Mouse (Mus musculus): ENCODE measurements at regions not wholly inside any gene's neighbourhood (a gene's known extent, or its start where the extent isn't known, plus 50 kb on each side); places are given as distances from the start of the nearest gene placed in this dataset.
A peak's percentile ranks its signal among the peaks of the same experiment; 100 is the strongest.

DNA sequence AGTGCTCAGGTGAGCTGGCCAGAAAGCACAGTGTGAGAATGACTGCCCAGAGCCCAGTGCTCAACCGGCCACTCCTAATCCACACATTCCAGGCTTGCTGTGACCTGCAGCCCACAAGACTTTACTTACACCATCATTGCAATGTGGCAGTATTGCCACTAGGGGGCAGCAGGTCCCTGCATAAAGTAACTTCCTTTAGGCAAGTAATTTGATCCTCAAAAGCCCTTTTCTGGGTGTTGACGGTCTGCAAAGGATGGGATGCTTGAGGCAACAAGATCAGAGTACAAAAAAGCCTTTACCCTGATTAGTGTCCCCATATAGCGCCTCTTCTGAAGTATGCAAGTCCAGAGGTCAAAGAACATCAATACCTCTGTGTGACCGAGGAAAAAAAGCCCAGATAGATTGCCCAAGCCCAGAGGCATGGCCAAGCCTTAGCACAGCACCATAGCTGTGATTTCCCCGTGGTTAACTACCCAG lies 189.7 kb upstream of the Pkdcc start:
- DNase-seq (ENCODE audit: extremely low read depth) = peak; percentile 80
- H3K9me3 ChIP-seq (replicated peaks; ENCODE audit: low read length) = peaks cover 4% of the 10 kb centered on the region
- peaks cover 9% of the 10 kb centered on the region for H3K27me3 ChIP-seq (replicated peaks)
- in situ Hi-C loops (cut with MboI; ENCODE audit: low pct_ligation_motif_present, low pct_unique_long_range_greater_than_20kb, low sequenced_read_pairs) = loop anchor here (25.0 kb wide), 2 partner anchors 587 to 712 kb away; no protein-coding TSS in a partner anchor
- H3K4me2 ChIP-seq (ENCODE audit: insufficient read depth, low read depth, poor library complexity, severe bottlenecking) = no peak overlapping the region
- no peaks in the 10 kb centered on the region for H3K79me2 ChIP-seq (replicated peaks; ENCODE audit: control insufficient read depth, extremely low read depth, insufficient read depth, poor library complexity, severe bottlenecking)
- TF ChIP-seq EP300 (IDR thresholded peaks at IDR 0.05; ENCODE audit: low read length) = no peak
- peak; percentile 80 for TF ChIP-seq SMC3 (IDR thresholded peaks at IDR 0.05; ENCODE audit: low read depth, low read length)
- TF ChIP-seq MEF2A (IDR thresholded peaks at IDR 0.05; ENCODE audit: borderline replicate concordance, low read depth, low read length) = no peak
- TF ChIP-seq ZMIZ1 (IDR thresholded peaks at IDR 0.05; ENCODE audit: low read depth, low read length) = no peak
- no peak for TF ChIP-seq RCOR1 (conservative IDR thresholded peaks at IDR 0.05; ENCODE audit: low read depth, low read length)
- TF ChIP-seq ELF1 (IDR thresholded peaks at IDR 0.05; ENCODE audit: low read depth, low read length) = 0 out of 2 replicates have a peak, but pooled peaks have one; percentile 16
- no peak for TF ChIP-seq HCFC1 (IDR thresholded peaks at IDR 0.05; ENCODE audit: low read depth, low read length)
- TF ChIP-seq TCF12 (IDR thresholded peaks at IDR 0.05; ENCODE audit: low read depth, low read length) = no peak
- TF ChIP-seq NELFE (IDR thresholded peaks at IDR 0.05; ENCODE audit: low read depth, low read length) = no peak
- TF ChIP-seq POLR2AphosphoS2 (IDR thresholded peaks at IDR 0.05; ENCODE audit: low read depth, low read length) = no peak
- no peak for TF ChIP-seq BHLHE40 (IDR thresholded peaks at IDR 0.05; ENCODE audit: low read depth, low read length)
- TF ChIP-seq RAD21 (IDR thresholded peaks at IDR 0.05; ENCODE audit: low read depth, low read length) = peak; percentile 91
- TF ChIP-seq CTCF (conservative IDR thresholded peaks at IDR 0.05 in 1 of 2, IDR thresholded peaks at IDR 0.05 in 1 of 2; ENCODE audit: low read depth in 2 of 2, low read length in 2 of 2) = peak; percentile 86 to 87
- no peak for TF ChIP-seq MYC (IDR thresholded peaks at IDR 0.05; ENCODE audit: low read depth, low read length)
- no peak for TF ChIP-seq MAX (IDR thresholded peaks at IDR 0.05; ENCODE audit: low read length)
- H3K36me3 ChIP-seq (replicated peaks in 1 of 2; ENCODE audit: control insufficient read depth in 1 of 2, insufficient read depth in 1 of 2, low read length in 1 of 2) = no peaks in the 10 kb centered on the region
- no peak overlapping the region for H3K27ac ChIP-seq (ENCODE audit: insufficient read depth, low read depth)
- no peak overlapping the region for H3K9ac ChIP-seq (ENCODE audit: insufficient read depth, low read depth)
- H3K4me1 ChIP-seq (ENCODE audit: control insufficient read depth in 1 of 2, insufficient read depth in 2 of 2) = peaks cover 0 to 6% of the 10 kb centered on the region in 2 experiments; a peak in 2 of 4 replicates
- H3K4me3 ChIP-seq (replicated peaks in 1 of 3; ENCODE audit: low read depth in 2 of 3, low read length in 2 of 3, poor library complexity in 1 of 3) = no peak overlapping the region
- dilution Hi-C loops (cut with MboI; ENCODE audit: extremely low pct_ligation_motif_present, extremely low pct_unique_long_range_greater_than_20kb, low sequenced_read_pairs) = no loop called here

DNA sequence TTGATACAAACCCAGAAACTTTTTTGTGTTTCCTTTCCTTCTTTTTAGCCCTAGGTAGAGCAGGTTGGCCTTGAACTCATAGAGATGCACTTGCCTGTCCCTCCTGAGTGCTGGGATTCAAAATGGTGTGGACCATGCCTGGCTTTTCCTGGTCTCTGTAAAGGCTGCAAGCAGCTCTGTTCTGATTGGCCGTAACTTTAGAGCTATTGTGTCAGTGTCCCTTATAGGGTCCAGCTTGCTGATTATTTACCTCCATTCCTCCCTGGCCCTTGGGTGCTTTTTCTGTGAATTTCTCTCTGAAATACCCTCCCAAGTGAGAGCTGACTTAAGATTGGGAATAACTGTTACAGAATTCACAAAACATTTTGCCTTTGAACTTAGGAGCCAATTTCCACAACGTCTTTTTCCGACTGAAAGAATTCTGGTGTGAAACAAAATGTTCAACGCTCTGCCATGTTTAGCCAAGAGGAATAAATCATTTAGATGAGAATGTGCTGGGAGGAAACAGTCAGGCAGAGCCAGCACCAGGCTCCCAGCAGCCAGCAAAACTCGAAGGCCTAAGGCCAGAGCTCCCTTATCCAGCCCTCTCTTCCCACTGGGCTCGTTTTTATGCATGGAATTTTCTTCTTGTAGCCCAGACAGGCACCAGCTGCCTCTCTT lies 180.0 kb upstream of the Pkdcc start:
- TF ChIP-seq ZMIZ1 (IDR thresholded peaks at IDR 0.05; ENCODE audit: low read depth, low read length) (no peak), ETS1 (conservative IDR thresholded peaks at IDR 0.05; ENCODE audit: low read depth, low read length) (no peak), NRF1 (IDR thresholded peaks at IDR 0.05; ENCODE audit: low read depth, low read length) (no peak), CTCF (conservative IDR thresholded peaks at IDR 0.05 in 1 of 2, IDR thresholded peaks at IDR 0.05 in 1 of 2; ENCODE audit: low read depth in 2 of 2, low read length in 2 of 2) (no peak), PAX5 (IDR thresholded peaks at IDR 0.05; ENCODE audit: low read length) (no peak), USF1 (IDR thresholded peaks at IDR 0.05; ENCODE audit: low read depth, low read length) (no peak), E2F4 (IDR thresholded peaks at IDR 0.05; ENCODE audit: insufficient replicate concordance, low read depth, low read length) (no peak), CHD1 (IDR thresholded peaks at IDR 0.05; ENCODE audit: low read depth, low read length) (no peak), SMC3 (IDR thresholded peaks at IDR 0.05; ENCODE audit: low read depth, low read length) (no peak), RCOR1 (conservative IDR thresholded peaks at IDR 0.05; ENCODE audit: low read depth, low read length) (no peak), MAZ (IDR thresholded peaks at IDR 0.05; ENCODE audit: low read depth, low read length) (no peak), HCFC1 (IDR thresholded peaks at IDR 0.05; ENCODE audit: low read depth, low read length) (no peak), ZC3H11A (IDR thresholded peaks at IDR 0.05; ENCODE audit: low read depth, low read length) (no peak), CHD2 (IDR thresholded peaks at IDR 0.05; ENCODE audit: low read length) (no peak), JUN (IDR thresholded peaks at IDR 0.05; ENCODE audit: insufficient read depth, low read depth, low read length) (no peak), SIN3A (IDR thresholded peaks at IDR 0.05; ENCODE audit: low read length) (no peak), TCF12 (IDR thresholded peaks at IDR 0.05; ENCODE audit: low read depth, low read length) (no peak)
- no peaks in the 10 kb centered on the region for H3K36me3 ChIP-seq (replicated peaks in 1 of 2; ENCODE audit: control insufficient read depth in 1 of 2, insufficient read depth in 1 of 2, low read length in 1 of 2)
- no peaks in the 10 kb centered on the region for H3K27me3 ChIP-seq (replicated peaks)
- no peak overlapping the region for H3K4me3 ChIP-seq (replicated peaks in 1 of 3; ENCODE audit: low read depth in 2 of 3, low read length in 2 of 3, poor library complexity in 1 of 3)
- dilution Hi-C loops (cut with MboI; ENCODE audit: extremely low pct_ligation_motif_present, extremely low pct_unique_long_range_greater_than_20kb, low sequenced_read_pairs) = no loop called here
- H3K9ac ChIP-seq (ENCODE audit: insufficient read depth, low read depth) = no peak overlapping the region
- no peak overlapping the region for H3K27ac ChIP-seq (ENCODE audit: insufficient read depth, low read depth)
- H3K4me1 ChIP-seq (ENCODE audit: control insufficient read depth in 1 of 2, insufficient read depth in 2 of 2) = no peaks in the 10 kb centered on the region
- H3K4me2 ChIP-seq (ENCODE audit: insufficient read depth, low read depth, poor library complexity, severe bottlenecking) = no peak overlapping the region
- H3K79me2 ChIP-seq (replicated peaks; ENCODE audit: control insufficient read depth, extremely low read depth, insufficient read depth, poor library complexity, severe bottlenecking) = no peaks in the 10 kb centered on the region
- no peak for DNase-seq (ENCODE audit: extremely low read depth)
- H3K9me3 ChIP-seq (replicated peaks; ENCODE audit: low read length) = no peaks in the 10 kb centered on the region
- in situ Hi-C loops (cut with MboI; ENCODE audit: low pct_ligation_motif_present, low pct_unique_long_range_greater_than_20kb, low sequenced_read_pairs) = loop anchor here (25.0 kb wide), 2 partner anchors 577 to 702 kb away; no protein-coding TSS in a partner anchor

Measured in CH12.LX (cell line).